Mouse (Mus musculus): ENCODE measurements around the gene Chst3.

- TF ChIP-seq CTCF (IDR thresholded peaks at IDR 0.05; ENCODE audit: control insufficient read depth, insufficient read depth, insufficient replicate concordance, low read depth, low read length) (no peak), POLR2A (IDR thresholded peaks at IDR 0.05; ENCODE audit: control insufficient read depth, low read depth, low read length) (no peak)
These were observed 77.4 kb downstream of the Chst3 start for GRCm38 (mm10) chr10:60141656-60142160.
